Mouse (Mus musculus) frontal cortex, adult 2 months (tissue): ENCODE measurements around the gene Amigo1. TPM values are rescaled to one million over a fixed set of nuclear protein-coding genes. Genes with fewer than 3 reads are reported as not detected.

Experiments
- DNase-seq, 2 experiments: peaks; one replicate each; pipeline ENCODE4 v3.0.0; 2022; ENCODE audit warnings: low spot score in 1 of 2; ENCODE audit errors: extremely low spot score in 1 of 2
- polyA plus RNA-seq: library from polyadenylated mRNA; depleted of rRNA; stranded (reverse); fragments of >200 nt; gene quantifications from 2 replicates; pipeline ENCODE4 v1.2.3, GENCODE M21; 2012

Gene Amigo1
- polyA plus RNA-seq, 1 experiment = 62.6 TPM

- no peak for DNase-seq
These were observed 7.1 kb upstream of the Amigo1 start for GRCm38 (mm10) chr3:108178756-108179715.

- DNase-seq = no peak
These were observed 5.6 kb upstream of the Amigo1 start for GRCm38 (mm10) chr3:108180514-108180913.

GRCm38 (mm10) chr3:108184742-108185141 is 1.4 kb upstream of the Amigo1 start:
- no peak for DNase-seq

- DNase-seq = no peak
These were observed 556 bp upstream of the Amigo1 start for GRCm38 (mm10) chr3:108185460-108186097.

GRCm38 (mm10) chr3:108187111-108187795 is 1.1 kb downstream of the Amigo1 start:
- no peak for DNase-seq

- DNase-seq = no peak
These were observed 2.8 kb downstream of the Amigo1 start for GRCm38 (mm10) chr3:108188716-108189490.

GRCm38 (mm10) chr3:108189897-108190296 is 3.8 kb downstream of the Amigo1 start:
- no peak for DNase-seq

- DNase-seq = no peak
These were observed 7.6 kb downstream of the Amigo1 start for GRCm38 (mm10) chr3:108193686-108194085.

- DNase-seq = no peak
These were observed 9.2 kb downstream of the Amigo1 start for GRCm38 (mm10) chr3:108195287-108195686.

- DNase-seq = peak in 1 of 2 experiments; percentile 73
These were observed 9.9 kb downstream of the Amigo1 start for GRCm38 (mm10) chr3:108195941-108196590.

- DNase-seq = peak; percentile 72 to 86
These were observed 10.9 kb downstream of the Amigo1 start for GRCm38 (mm10) chr3:108197066-108197497.

GRCm38 (mm10) chr3:108199231-108199630 is 13.1 kb downstream of the Amigo1 start:
- no peak for DNase-seq

GRCm38 (mm10) chr3:108200329-108201323 is 14.5 kb downstream of the Amigo1 start, which contains the start of gene Cyb561d1:
Gene Cyb561d1, minus strand, starts transcription at chr3:108201212.
- DNase-seq = peak; percentile 79 to 89

- DNase-seq = no peak
These were observed 16.4 kb downstream of the Amigo1 start for GRCm38 (mm10) chr3:108202506-108202905.

GRCm38 (mm10) chr3:108203212-108203611 is 17.1 kb downstream of the Amigo1 start:
- no peak for DNase-seq

- peak in 1 of 2 experiments; percentile 92 for DNase-seq
These were observed 17.6 kb downstream of the Amigo1 start for GRCm38 (mm10) chr3:108203621-108204325.

- no peak for DNase-seq
These were observed 18.3 kb downstream of the Amigo1 start for GRCm38 (mm10) chr3:108204470-108204869.

- DNase-seq = no peak
These were observed 19.5 kb downstream of the Amigo1 start for GRCm38 (mm10) chr3:108205601-108206000.
